Mouse (Mus musculus) urinary bladder, postnatal 25 days (tissue): Measurements from ENCODE around the gene Acat2.
"Not testable (repeated sequence)": the region's sequence is repeated elsewhere in the genome, so short reads cannot be mapped to it uniquely, and the experiment has no call there.

Experiments used
- DNase-seq: peaks from one replicate; pipeline ENCODE4 v3.0.0; 2022; ENCODE audit warnings: low spot score

Acat2 gene

DNA sequence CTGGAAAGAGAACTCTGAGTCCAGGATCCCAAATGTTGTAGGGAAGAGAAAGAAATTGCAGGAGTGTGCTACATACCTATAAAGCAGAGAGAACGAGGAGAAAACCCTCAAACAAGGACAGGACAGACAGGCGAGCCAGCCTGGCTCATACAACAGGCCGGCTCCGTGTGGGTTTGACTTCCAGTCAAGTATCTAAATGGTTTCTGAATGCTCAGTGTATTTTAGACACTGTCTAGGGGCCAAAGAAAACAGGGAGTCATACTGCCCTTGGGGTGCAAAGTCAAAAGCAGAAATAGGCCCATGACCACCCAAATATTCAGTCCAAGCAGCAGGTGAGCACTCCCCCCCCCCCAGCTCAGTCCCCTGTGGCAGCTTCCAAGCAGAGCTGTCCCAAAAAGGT, 54.7 kb downstream of the Acat2 start:
- DNase-seq: no peak

DNA sequence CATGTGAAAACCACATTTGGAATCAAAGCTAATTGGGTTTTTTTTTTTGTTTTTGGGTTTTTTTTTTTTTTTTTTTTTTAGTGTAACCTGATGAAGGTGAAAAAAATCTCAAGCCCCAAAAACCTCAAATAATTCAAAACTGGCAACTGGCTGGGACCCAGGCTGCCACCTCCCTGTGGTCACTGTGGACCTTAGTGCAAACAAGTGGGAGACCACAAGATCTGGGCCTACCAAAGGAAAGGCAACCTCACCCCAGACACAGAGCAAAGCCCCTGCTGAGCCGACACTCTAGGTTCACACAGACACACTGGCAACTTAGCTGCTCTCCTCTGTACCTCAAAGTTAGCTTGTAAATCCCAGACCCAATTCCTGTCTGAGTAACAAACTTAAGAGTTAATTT, 56.2 kb downstream of the Acat2 start:
- DNase-seq: no peak

DNA sequence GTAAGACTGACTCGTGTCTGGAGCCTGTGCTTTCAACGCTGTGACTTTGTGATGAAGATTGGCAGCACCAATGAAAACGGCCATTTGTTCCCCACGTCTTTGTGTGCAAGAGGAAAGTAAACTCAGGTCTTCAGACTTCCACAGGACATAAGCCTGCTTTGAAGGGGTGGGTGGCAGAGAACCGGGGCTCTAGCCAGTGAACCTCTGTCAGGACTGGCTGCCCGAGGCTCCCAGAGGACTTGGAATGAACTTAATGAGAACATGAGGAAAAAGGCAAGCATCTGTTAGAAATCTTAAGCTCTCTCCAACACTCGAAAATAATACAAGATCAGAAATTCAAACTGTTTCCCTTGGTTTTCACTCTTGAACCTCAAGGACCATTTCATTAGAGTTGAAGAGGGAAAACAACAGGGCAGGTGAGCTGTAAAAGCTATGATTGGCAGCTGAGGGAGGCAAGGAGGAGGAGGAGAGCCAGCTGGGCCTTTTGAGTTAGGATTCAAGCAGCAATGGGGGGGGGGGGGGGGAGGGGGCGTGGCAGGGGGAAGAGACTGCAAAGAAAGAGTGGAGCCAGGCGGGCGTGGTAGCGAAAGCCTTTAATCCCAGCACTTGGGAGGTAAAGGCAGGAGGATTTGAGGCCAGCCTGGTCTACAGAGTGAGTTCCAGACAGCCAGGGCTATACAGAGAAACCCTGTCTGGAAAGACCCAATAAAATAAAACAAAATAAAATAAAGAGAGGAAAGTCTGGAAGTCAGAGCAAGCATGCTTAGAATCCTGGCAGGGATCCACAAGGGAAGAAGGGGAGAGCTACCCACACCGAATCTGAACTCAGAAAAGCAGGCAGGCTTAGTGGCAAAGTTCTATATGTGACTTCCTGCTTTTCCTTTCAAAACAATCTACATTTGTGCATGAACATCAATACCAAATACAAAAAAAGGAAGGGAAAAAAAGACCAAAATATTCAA, 56.9 kb downstream of the Acat2 start:
- no peak for DNase-seq

DNA sequence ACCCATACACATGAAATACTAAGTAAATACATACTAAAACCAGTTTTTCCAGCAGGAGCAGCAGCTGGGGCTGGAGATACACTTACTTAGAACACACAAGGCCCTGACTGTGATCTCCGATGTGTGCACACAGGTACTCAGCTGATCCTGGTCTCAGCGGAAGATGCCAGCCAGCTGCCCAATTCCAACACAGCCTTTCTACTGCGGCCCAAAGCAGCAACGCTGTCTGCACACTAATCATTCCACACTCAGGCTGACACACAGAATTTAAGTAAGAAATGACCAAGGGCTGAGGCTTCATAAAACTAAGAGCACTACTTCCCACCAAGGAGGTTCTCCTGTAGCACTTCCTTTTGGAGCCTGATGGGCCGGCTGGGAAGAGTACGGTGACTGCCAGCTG, 58.3 kb downstream of the Acat2 start:
- no peak for DNase-seq

DNA sequence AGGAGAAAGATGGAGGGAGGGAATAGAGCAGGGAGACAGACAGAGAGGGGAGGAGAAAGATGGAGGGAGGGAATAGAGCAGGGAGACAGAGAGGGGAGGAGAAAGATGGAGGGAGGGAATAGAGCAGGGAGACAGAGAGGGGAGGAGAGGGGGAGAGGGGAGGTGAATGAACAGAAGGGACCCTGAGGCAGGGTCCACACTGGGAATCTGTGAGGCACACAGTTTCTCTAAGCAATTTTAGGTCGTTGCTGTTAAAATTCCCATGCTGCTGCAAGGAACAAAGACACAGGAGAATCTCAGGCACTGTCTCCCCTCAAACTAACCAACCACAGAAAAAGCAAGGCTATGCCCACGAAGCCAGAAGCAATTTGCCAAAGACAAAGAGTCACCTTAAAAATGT, 61.9 kb downstream of the Acat2 start:
- not testable (repeated sequence) for DNase-seq

DNA sequence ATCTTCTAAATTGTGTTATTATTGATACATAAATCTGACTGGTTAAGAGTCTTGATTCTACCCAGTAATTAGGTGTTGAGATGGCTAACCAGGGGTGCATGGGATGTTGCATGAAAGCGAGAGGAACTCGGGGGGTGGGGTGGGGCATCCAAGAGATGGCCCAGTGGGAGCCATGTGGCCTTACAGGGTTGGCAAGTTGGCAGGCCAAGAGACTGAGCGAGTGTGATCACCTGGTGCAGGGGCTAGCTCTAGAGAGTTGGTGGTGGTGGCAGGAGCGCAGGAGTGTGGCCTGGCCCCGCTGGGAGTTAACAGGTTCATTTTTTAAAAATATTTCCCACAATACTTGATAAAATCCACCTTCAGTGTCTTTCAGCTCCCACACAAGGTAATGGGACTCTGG, 62.9 kb downstream of the Acat2 start:
- no peak for DNase-seq
